25 mouse cellular contexts compared by ENCODE assay signal in the genomic region with DNA sequence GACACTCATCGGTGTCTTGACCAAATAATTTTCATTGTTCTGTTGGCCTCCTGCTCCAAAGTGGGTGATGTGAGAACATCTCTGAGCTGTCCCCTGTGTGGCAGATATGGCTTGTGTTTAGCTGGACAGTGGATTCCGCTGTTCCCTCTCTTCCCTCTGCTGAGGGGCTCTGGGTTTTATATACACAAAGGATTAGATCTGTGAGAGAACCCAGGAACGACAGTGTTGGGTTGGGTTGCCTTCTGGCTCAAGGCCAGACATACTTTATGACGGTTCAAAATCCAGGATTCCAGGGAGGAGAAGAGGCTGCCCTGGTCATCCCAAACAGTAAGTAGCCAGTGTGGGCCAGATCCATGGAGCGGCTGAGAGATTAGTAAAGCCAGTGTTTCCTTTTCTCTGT. TPM values are rescaled to one million over a fixed set of nuclear protein-coding genes. Genes with fewer than 3 reads are reported as not detected.
DNase-seq lines count a peak whose midpoint lies in the region; ATAC-seq and TF ChIP-seq lines count a peak whose summit lies in the region.
"Had no signal": no experiment of that assay in that cellular context is flagged by ENCODE, and none has a peak within 500 bp of the region (broad histone marks: within the 10 kb centered on the region; RNA-seq: fewer than 3 reads in every experiment).

No protein-coding gene starts in this region.

- no peaks in the 10 kb centered on the region for H3K79me2 ChIP-seq in heart, adult 2 months (replicated peaks; ENCODE audit: control insufficient read depth, insufficient read depth, low read length)

- no peak for TF ChIP-seq POLR2A in heart, adult 2 months (IDR thresholded peaks at IDR 0.05; ENCODE audit: insufficient read depth, low read depth, low read length)

- no peak overlapping the region for H3K9ac ChIP-seq in heart, adult 2 months (ENCODE audit: low read depth, low read length)
- no peak overlapping the region for H3K9ac ChIP-seq in stomach, embryonic 16.5 days (ENCODE audit: low read length)
- no peak overlapping the region for H3K9ac ChIP-seq in stomach, postnatal 0 days (ENCODE audit: low read length)
- H3K9ac ChIP-seq: forebrain, embryonic 13.5 days; heart, embryonic 12.5 days; heart, embryonic 15.5 days; hindbrain, embryonic 13.5 days had no signal

- H3K27me3 ChIP-seq in heart, adult 2 months (ENCODE audit: control insufficient read depth, insufficient read depth, low read length) = no peaks in the 10 kb centered on the region
- no peaks in the 10 kb centered on the region for H3K27me3 ChIP-seq in stomach, embryonic 16.5 days (ENCODE audit: control insufficient read depth, insufficient read depth, low read length)
- no peaks in the 10 kb centered on the region for H3K27me3 ChIP-seq in stomach, postnatal 0 days (ENCODE audit: control insufficient read depth, insufficient read depth, low read length)
- H3K27me3 ChIP-seq: forebrain, embryonic 13.5 days; heart, embryonic 12.5 days; heart, embryonic 15.5 days; hindbrain, embryonic 13.5 days had no signal

- TF ChIP-seq CTCF in heart, adult 2 months (IDR thresholded peaks at IDR 0.05) = no peak
- no peak for TF ChIP-seq CTCF in layer of hippocampus, adult 2 months (conservative IDR thresholded peaks at IDR 0.05)
- TF ChIP-seq CTCF in stomach, postnatal 0 days (IDR thresholded peaks at IDR 0.05; ENCODE audit: low read depth) = no peak

- no peak overlapping the region for H3K4me2 ChIP-seq in stomach, embryonic 16.5 days (ENCODE audit: low read depth, low read length)
- H3K4me2 ChIP-seq in stomach, postnatal 0 days (replicated peaks; ENCODE audit: low read depth) = no peak overlapping the region
- H3K4me2 ChIP-seq: forebrain, embryonic 13.5 days; heart, embryonic 12.5 days; heart, embryonic 15.5 days; hindbrain, embryonic 13.5 days had no signal

- WGBS in heart, adult 2 months = 75% methylated on average over 5 of the region's 5 CpGs
- 42% methylated on average over 5 of the region's 5 CpGs for WGBS in stomach, embryonic 16.5 days
- 44% methylated on average over 5 of the region's 5 CpGs for WGBS in stomach, postnatal 0 days

- peak; percentile 79 for DNase-seq in heart, adult 11 months
- DNase-seq in heart, adult 2 months = no peak
- DNase-seq in layer of hippocampus, adult 2 months (ENCODE audit: low spot score in 2 of 2) = no peak
- no peak for DNase-seq in layer of hippocampus, adult 18-20 months (ENCODE audit: low spot score in 2 of 2)
- DNase-seq in stomach, postnatal 0 days (ENCODE audit: low spot score) = no peak
- no peak for DNase-seq in left cerebral cortex, postnatal 25 days (ENCODE audit: low spot score in 2 of 2)
- DNase-seq: adrenal gland, adult 2 months; adrenal gland, postnatal 36 days; cerebellum, adult 18-20 months; cerebellum, adult 9-10 months; cerebellum, postnatal 14 days; gastrocnemius, postnatal 10 days; gastrocnemius, postnatal 36 days; heart, postnatal 10 days; heart, postnatal 36 days had no signal

- H3K9me3 ChIP-seq in stomach, embryonic 16.5 days (replicated peaks; ENCODE audit: control insufficient read depth, low read length) = no peaks in the 10 kb centered on the region
- no peaks in the 10 kb centered on the region for H3K9me3 ChIP-seq in stomach, postnatal 0 days (ENCODE audit: control insufficient read depth, low read length)
- H3K9me3 ChIP-seq: forebrain, embryonic 13.5 days; heart, embryonic 12.5 days; heart, embryonic 15.5 days; hindbrain, embryonic 10.5 days had no signal

- H3K27ac ChIP-seq in heart, adult 2 months = no peak overlapping the region
- peak overlapping the region; percentile 59; the same call in 1 of the 2 replicates for H3K27ac ChIP-seq in layer of hippocampus, adult 2 months
- no peak overlapping the region for H3K27ac ChIP-seq in stomach, embryonic 16.5 days (ENCODE audit: low read length)
- no peak overlapping the region for H3K27ac ChIP-seq in stomach, postnatal 0 days (replicated peaks)
- H3K27ac ChIP-seq: forebrain, embryonic 10.5 days; forebrain, embryonic 13.5 days; heart, embryonic 15.5 days; hindbrain, embryonic 10.5 days; hindbrain, embryonic 13.5 days had no signal

- peak; percentile 28; the same call in 1 of the 2 replicates for ATAC-seq in stomach, embryonic 16.5 days (ENCODE audit: insufficient read depth, low FRiP score)
- no peak for ATAC-seq in stomach, postnatal 0 days (ENCODE audit: low FRiP score, low TSS enrichment)
- ATAC-seq: CD4-positive, CD25-positive, alpha-beta regulatory T cell, adult 4 months; forebrain, embryonic 13.5 days; forebrain, embryonic 16.5 days; hindbrain, embryonic 16.5 days had no signal

- intact Hi-C loops in heart, adult 2 months (cut with DNase I) = no loop called here
- intact Hi-C loops in left cerebral cortex, postnatal 25 days (cut with DNase I) = no loop called here

- no peaks in the 10 kb centered on the region for H3K36me3 ChIP-seq in heart, adult 2 months (ENCODE audit: control insufficient read depth, insufficient read depth, low read length)
- no peaks in the 10 kb centered on the region for H3K36me3 ChIP-seq in stomach, embryonic 16.5 days (ENCODE audit: control insufficient read depth, insufficient read depth, low read length)
- peaks cover 3% of the 10 kb centered on the region; the same call in 1 of the 2 replicates for H3K36me3 ChIP-seq in stomach, postnatal 0 days (ENCODE audit: control insufficient read depth, insufficient read depth, low read length)
- H3K36me3 ChIP-seq: heart, embryonic 15.5 days; hindbrain, embryonic 13.5 days had no signal

- no peak overlapping the region for H3K4me3 ChIP-seq in heart, adult 2 months
- H3K4me3 ChIP-seq in layer of hippocampus, adult 2 months = no peak overlapping the region
- no peak overlapping the region for H3K4me3 ChIP-seq in stomach, embryonic 16.5 days (replicated peaks; ENCODE audit: low read length)
- no peak overlapping the region for H3K4me3 ChIP-seq in stomach, postnatal 0 days (ENCODE audit: low read depth, low read length)
- H3K4me3 ChIP-seq: forebrain, embryonic 10.5 days; forebrain, embryonic 13.5 days; heart, embryonic 12.5 days; heart, embryonic 15.5 days; hindbrain, embryonic 10.5 days; hindbrain, embryonic 13.5 days had no signal

- no peak for TF ChIP-seq EP300 in heart, adult 2 months (IDR thresholded peaks at IDR 0.05; ENCODE audit: insufficient read depth, low read depth, low read length)
- no peak for TF ChIP-seq EP300 in stomach, postnatal 0 days (optimal IDR thresholded peaks at IDR 0.05)

- no peaks in the 10 kb centered on the region for H3K4me1 ChIP-seq in heart, adult 2 months (ENCODE audit: control insufficient read depth, insufficient read depth, low read length)
- peaks cover 4% of the 10 kb centered on the region; the same call in 1 of the 2 replicates for H3K4me1 ChIP-seq in stomach, embryonic 16.5 days (ENCODE audit: control insufficient read depth, insufficient read depth, low read length)
- no peaks in the 10 kb centered on the region for H3K4me1 ChIP-seq in stomach, postnatal 0 days (replicated peaks; ENCODE audit: control insufficient read depth, insufficient read depth)

RNA-seq across cellular contexts. Expression of gene Dmap1, which starts 48.5 kb away (rescaled TPM):
- 10 to 100 TPM; 17.9 to 19.4 TPM for total RNA-seq in heart, adult 2 months (2021)
- polyA plus RNA-seq in heart, adult 2 months (2012; rRNA removed) = 14.1 and 18.5 TPM in 2 replicates
- total RNA-seq in layer of hippocampus, adult 2 months (2021) = 10 to 100 TPM; 39.0 to 40.4 TPM
- 10 to 100 TPM; 37.5 to 38.2 TPM for total RNA-seq in layer of hippocampus, adult 18-20 months (2021)
- 40.2 and 42.8 TPM in 2 replicates for polyA plus RNA-seq in stomach, embryonic 16.5 days (2015; fragmentation: Nextera tagmentation; extraction: Ambion mirVana)
- polyA plus RNA-seq in stomach, postnatal 0 days (2015; fragmentation: Nextera tagmentation; extraction: Ambion mirVana) = 27.5 and 27.8 TPM in 2 replicates
- total RNA-seq in left cerebral cortex, postnatal 25 days (2021) = 10 to 100 TPM; 33.1 to 35.2 TPM
